Comparison of ENCODE assay signal across 9 mouse cellular contexts in the genomic region with DNA sequence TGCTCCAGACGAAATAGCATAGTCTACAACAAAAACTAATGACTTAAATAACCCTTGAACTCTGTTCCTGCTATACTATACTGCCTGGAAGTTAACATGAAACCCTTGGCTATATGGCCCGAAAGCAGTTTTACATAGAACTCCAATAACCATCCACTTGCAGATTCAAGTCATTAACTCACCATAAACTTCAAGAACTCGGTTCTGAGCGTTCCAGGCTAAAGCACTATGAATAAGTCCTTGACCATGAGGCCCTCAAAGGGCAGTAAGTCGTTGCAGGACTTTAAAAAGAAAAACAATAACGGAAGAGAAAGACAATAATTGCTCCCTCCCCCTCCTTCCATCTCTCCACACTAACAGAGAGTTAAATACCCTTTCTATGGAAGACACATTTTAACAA.
A peak's percentile ranks its signal among the peaks of the same experiment; 100 is the strongest.
DNase-seq lines count a peak whose midpoint lies in the region; ATAC-seq and TF ChIP-seq lines count a peak whose summit lies in the region.
"Had no signal": no experiment of that assay in that cellular context is flagged by ENCODE, and none has a peak within 500 bp of the region (broad histone marks: within the 10 kb centered on the region; RNA-seq: fewer than 3 reads in every experiment).

No protein-coding gene starts in this region.

- 14% methylated on average over 6 of the region's 6 CpGs for WGBS in kidney, embryonic 16.5 days
- WGBS in limb, embryonic 11.5 days: 4% methylated on average over 6 of the region's 6 CpGs

- H3K9me3 ChIP-seq in kidney, embryonic 16.5 days (ENCODE audit: low read length): no peaks in the 10 kb centered on the region
- no peaks in the 10 kb centered on the region for H3K9me3 ChIP-seq in limb, embryonic 11.5 days (ENCODE audit: control insufficient read depth, low read length)

- no peaks in the 10 kb centered on the region for H3K36me3 ChIP-seq in kidney, embryonic 16.5 days (ENCODE audit: insufficient read depth, low read length)
- no peaks in the 10 kb centered on the region for H3K36me3 ChIP-seq in limb, embryonic 11.5 days (ENCODE audit: control insufficient read depth, insufficient read depth, low read length)

- no peak for TF ChIP-seq CTCF in gastrocnemius, adult 2 months (IDR thresholded peaks at IDR 0.05)

- H3K9ac ChIP-seq in kidney, embryonic 16.5 days (replicated peaks; ENCODE audit: low read length): peak overlapping the region; percentile 98
- H3K9ac ChIP-seq in limb, embryonic 11.5 days (ENCODE audit: low read length): peak overlapping the region; percentile 100

- DNase-seq in gastrocnemius, adult 2 months: no peak
- DNase-seq in gastrocnemius, adult 18-20 months (ENCODE audit: low spot score): no peak
- no peak for DNase-seq in kidney, postnatal 36 days
- DNase-seq in embryo, embryonic 11 days: peak; percentile 40
- DNase-seq in limb, embryonic 11.5 days (ENCODE audit: low spot score): peak; percentile 53
- DNase-seq in yolk sac, embryonic 10.5 days (ENCODE audit: low spot score): no peak
- DNase-seq in urinary bladder, postnatal 10 days (ENCODE audit: low spot score): no peak

- peak overlapping the region; percentile 76 for H3K4me2 ChIP-seq in kidney, embryonic 16.5 days (replicated peaks; ENCODE audit: low read depth, low read length)
- H3K4me2 ChIP-seq in limb, embryonic 11.5 days (ENCODE audit: low read depth, severe bottlenecking): peak overlapping the region; percentile 79

- peak; percentile 29; the same call in 1 of the 2 replicates for ATAC-seq in kidney, embryonic 16.5 days (ENCODE audit: low FRiP score, low TSS enrichment)
- 0 out of 2 replicates have a peak, but pooled peaks have one; percentile 5 for ATAC-seq in limb, embryonic 11.5 days (ENCODE audit: insufficient number of reproducible peaks, low FRiP score, low TSS enrichment, low read depth)

- intact Hi-C loops in gastrocnemius, adult 2 months (cut with DNase I): no loop called here

- H3K4me3 ChIP-seq in gastrocnemius, adult 2 months: peak overlapping the region; percentile 75
- H3K4me3 ChIP-seq in kidney, embryonic 16.5 days (ENCODE audit: low read length): peak overlapping the region; percentile 71
- peak overlapping the region; percentile 95 for H3K4me3 ChIP-seq in limb, embryonic 11.5 days (ENCODE audit: low read depth, low read length)
- H3K4me3 ChIP-seq: erythroblast, embryonic 14.5 days had no signal

- no peaks in the 10 kb centered on the region; the same call in 1 of the 2 replicates for H3K27me3 ChIP-seq in kidney, embryonic 16.5 days (ENCODE audit: insufficient read depth, low read length)
- H3K27me3 ChIP-seq in limb, embryonic 11.5 days (ENCODE audit: control insufficient read depth, insufficient read depth, low read length): no peaks in the 10 kb centered on the region

- peaks cover 20% of the 10 kb centered on the region for H3K4me1 ChIP-seq in kidney, embryonic 16.5 days (ENCODE audit: insufficient read depth, low read length)
- H3K4me1 ChIP-seq in limb, embryonic 11.5 days (ENCODE audit: control insufficient read depth, insufficient read depth, low read length): peaks cover 18% of the 10 kb centered on the region

- H3K27ac ChIP-seq in gastrocnemius, adult 2 months: peak overlapping the region; percentile 97
- H3K27ac ChIP-seq in kidney, embryonic 16.5 days (ENCODE audit: low read length): peak overlapping the region; percentile 99
- peak overlapping the region; percentile 100 for H3K27ac ChIP-seq in limb, embryonic 11.5 days (replicated peaks; ENCODE audit: low read depth, low read length)

Comparison
In these comparisons a context has a peak if more than half of its experiments do, and no peak if none do; other contexts are left out.
1. DNase-seq: peak in embryo, embryonic 11 days (single experiment) and limb, embryonic 11.5 days (single experiment); none in gastrocnemius, adult 2 months (single experiment), gastrocnemius, adult 18-20 months (single experiment), kidney, postnatal 36 days (0 of 2), yolk sac, embryonic 10.5 days (single experiment) and urinary bladder, postnatal 10 days (single experiment).
2. Peak in every context shown above with its lines, with median percentiles within 50 percentile points of each other: H3K27ac ChIP-seq and H3K4me3 ChIP-seq.